Mouse (Mus musculus) hindbrain, embryonic 12.5 days (tissue): ENCODE data around the gene Fzd7. TPM values are rescaled to one million over a fixed set of nuclear protein-coding genes. Genes with fewer than 3 reads are reported as not detected.

ENCODE experiments used
- ATAC-seq: fragments of 200-750 bp; cut with Nextera tagmentation; 2 replicates; pipeline ENCODE4 v1.8.0; 2017; ENCODE audit warnings: moderate TSS enrichment; ENCODE audit not compliant: low FRiP score
- H3K27ac ChIP-seq: fragments of 300-500 bp; sonication (generic); 2 replicates; pipeline ENCODE4 v1.5.1; 2016; ENCODE audit warnings: mild to moderate bottlenecking
- H3K27me3 ChIP-seq: fragments of 300-500 bp; sonication (generic); 2 replicates; pipeline ENCODE4 v1.6.1; 2016; ENCODE audit warnings: mild to moderate bottlenecking
- H3K36me3 ChIP-seq: fragments of 300-500 bp; sonication (generic); 2 replicates; pipeline ENCODE4 v1.6.1; 2016; ENCODE audit warnings: mild to moderate bottlenecking
- H3K4me1 ChIP-seq: fragments of 300-500 bp; sonication (generic); 2 replicates; pipeline ENCODE4 v1.6.1; 2016
- H3K4me2 ChIP-seq: fragments of 300-500 bp; sonication (generic); replicated peaks from 2 replicates; pipeline ENCODE4 v1.6.1; 2016; ENCODE audit warnings: mild to moderate bottlenecking
- H3K4me3 ChIP-seq: fragments of 300-500 bp; sonication (generic); 2 replicates; pipeline ENCODE4 v1.5.1; 2016; ENCODE audit warnings: mild to moderate bottlenecking
- H3K9ac ChIP-seq: fragments of 300-500 bp; sonication (generic); 2 replicates; pipeline ENCODE4 v1.6.1; 2016; ENCODE audit warnings: mild to moderate bottlenecking, moderate library complexity
- H3K9me3 ChIP-seq: fragments of 300-500 bp; sonication (generic); replicated peaks from 2 replicates; pipeline ENCODE4 v1.6.1; 2016; ENCODE audit warnings: mild to moderate bottlenecking
- WGBS: fragments of 180-500 bp; shearing (Covaris S2); methylation state at CpG from one replicate; pipeline ENCODE4 v1.1.7; 2016; 5-methylcytosine and 5-hydroxymethylcytosine counted together
- polyA plus RNA-seq: library from polyadenylated mRNA; unstranded; fragments of >200 nt; fragmentation: Nextera tagmentation; extraction: Ambion mirVana; gene quantifications from 2 replicates; pipeline ENCODE4 v1.2.1, GENCODE M21; 2016

Gene Fzd7
- polyA plus RNA-seq, 1 experiment from 2014 or later, result 19.0 TPM

DNA sequence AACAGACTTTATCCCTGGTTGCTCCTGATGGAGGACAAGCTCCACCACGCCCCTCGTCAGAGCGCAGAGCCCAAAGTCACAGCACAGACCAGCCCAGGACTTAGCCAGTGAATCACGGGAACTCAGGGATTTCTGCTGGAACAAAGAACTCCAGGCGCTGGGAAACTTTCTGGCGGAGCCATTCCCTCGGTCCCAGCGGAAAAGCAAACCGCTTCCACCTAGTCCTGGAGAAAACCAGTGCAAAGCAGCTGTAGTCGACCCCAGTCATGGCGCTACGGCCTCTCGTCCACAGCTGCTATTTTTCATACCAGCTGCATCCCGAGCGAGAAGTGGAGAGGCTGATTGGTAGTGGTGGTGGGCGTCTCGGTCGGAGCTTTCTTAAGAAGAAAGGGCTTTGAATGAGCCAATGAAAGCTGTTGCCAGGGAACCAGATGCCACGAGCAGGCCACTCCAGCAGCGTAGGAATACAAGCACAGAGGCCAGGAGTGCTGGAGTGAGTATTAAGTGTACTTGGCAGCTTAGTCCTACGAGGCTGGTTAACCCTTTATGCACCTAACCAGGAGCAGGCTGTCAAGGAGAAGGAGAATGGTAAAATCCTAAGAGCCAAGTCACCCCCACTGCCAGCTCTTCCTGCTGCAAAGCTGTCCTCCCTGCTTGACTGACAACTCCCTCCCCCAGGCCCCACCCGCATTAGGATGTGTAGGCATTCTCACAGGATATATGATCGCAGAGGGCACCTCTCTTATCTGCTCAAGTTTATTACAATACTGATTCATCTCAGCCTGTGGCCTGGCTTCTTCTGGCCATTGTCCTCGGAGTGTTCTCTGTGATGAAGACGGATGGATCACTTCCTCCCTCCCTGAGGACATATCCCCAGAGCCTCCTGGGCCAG lies 34.0 kb downstream of the Fzd7 start, which contains the start of gene Gm973:
Gene Gm973 (plus strand): TSS at position 239 of the 892 bp plus-strand sequence.
- peak; percentile 94 for ATAC-seq

GRCm38 (mm10) chr1:59520226-59520837 lies 38.1 kb downstream of the Fzd7 start:
- Histone ChIP-seq H3K27ac (no peak overlapping the region), H3K4me1 (peaks cover 46% of the 10 kb centered on the region), H3K9ac (no peak overlapping the region), H3K4me3 (no peak overlapping the region), H3K4me2 (no peak overlapping the region), H3K36me3 (no peaks in the 10 kb centered on the region), H3K9me3 (no peaks in the 10 kb centered on the region), H3K27me3 (no peaks in the 10 kb centered on the region)
- no peak for ATAC-seq
- 50% methylated on average over 11 of the region's 11 CpGs for WGBS

More for the DNA sequence above, 34.0 kb downstream of the Fzd7 start, which contains the start of gene Gm973:
- no peaks in the 10 kb centered on the region for H3K27me3 ChIP-seq
- H3K9me3 ChIP-seq, result no peaks in the 10 kb centered on the region
- H3K4me3 ChIP-seq, result peak within 1 kb of the TSS; percentile 31
- peak within 1 kb of the TSS; percentile 95 for H3K27ac ChIP-seq
- H3K36me3 ChIP-seq, result no peaks in the 10 kb centered on the region
- peak within 1 kb of the TSS; percentile 55 for H3K4me2 ChIP-seq
- WGBS, result 3% methylated on average over 25 of the region's 25 CpGs
- peaks cover 37% of the 10 kb centered on the region for H3K4me1 ChIP-seq
- peak within 1 kb of the TSS; percentile 43 for H3K9ac ChIP-seq

- WGBS, result no CpG with 5 or more reads among the region's 1 CpGs
These were observed 40.2 kb downstream of the Fzd7 start for GRCm38 (mm10) chr1:59522456-59522855.

GRCm38 (mm10) chr1:59523378-59523958 lies 41.2 kb downstream of the Fzd7 start:
- no peak overlapping the region for H3K4me2 ChIP-seq
- peaks cover 31% of the 10 kb centered on the region for H3K4me1 ChIP-seq
- no peak overlapping the region for H3K4me3 ChIP-seq
- peak overlapping the region; percentile 25 for H3K27ac ChIP-seq
- no peaks in the 10 kb centered on the region for H3K27me3 ChIP-seq
- 34% methylated on average over 5 of the region's 5 CpGs for WGBS
- no peak overlapping the region for H3K9ac ChIP-seq
- no peaks in the 10 kb centered on the region for H3K9me3 ChIP-seq
- peak; percentile 27; the same call in 1 of the 2 replicates for ATAC-seq
- H3K36me3 ChIP-seq, result no peaks in the 10 kb centered on the region

More at GRCm38 (mm10) chr1:59522456-59522855, 40.2 kb downstream of the Fzd7 start:
- H3K36me3 ChIP-seq, result no peaks in the 10 kb centered on the region
- H3K27ac ChIP-seq, result no peak overlapping the region
- no peak overlapping the region for H3K9ac ChIP-seq
- H3K4me3 ChIP-seq, result no peak overlapping the region
- H3K4me2 ChIP-seq, result no peak overlapping the region
- H3K27me3 ChIP-seq, result no peaks in the 10 kb centered on the region
- no peaks in the 10 kb centered on the region for H3K9me3 ChIP-seq
- peaks cover 31% of the 10 kb centered on the region for H3K4me1 ChIP-seq
- ATAC-seq, result no peak

- Histone ChIP-seq H3K27me3 (no peaks in the 10 kb centered on the region), H3K9me3 (no peaks in the 10 kb centered on the region), H3K36me3 (no peaks in the 10 kb centered on the region), H3K4me1 (peaks cover 28% of the 10 kb centered on the region), H3K9ac (no peak overlapping the region; the same call in 1 of the 2 replicates), H3K4me2 (no peak overlapping the region), H3K27ac (peak overlapping the region; percentile 25), H3K4me3 (no peak overlapping the region)
- 21% methylated on average over 2 of the region's 2 CpGs for WGBS
- peak; percentile 71 for ATAC-seq
These were observed 41.8 kb downstream of the Fzd7 start for GRCm38 (mm10) chr1:59524071-59524470.

- 54% methylated on average over 3 of the region's 3 CpGs for WGBS
- H3K4me1 ChIP-seq, result peaks cover 21% of the 10 kb centered on the region
- H3K9ac ChIP-seq, result no peak overlapping the region
- no peaks in the 10 kb centered on the region for H3K9me3 ChIP-seq
- H3K36me3 ChIP-seq, result no peaks in the 10 kb centered on the region
- no peak overlapping the region for H3K4me3 ChIP-seq
- no peak for ATAC-seq
- 0 out of 2 replicates have a peak overlapping the region, but pooled peaks have one; percentile 25 for H3K27ac ChIP-seq
- no peaks in the 10 kb centered on the region for H3K27me3 ChIP-seq
- H3K4me2 ChIP-seq, result no peak overlapping the region
These were observed 42.5 kb downstream of the Fzd7 start for GRCm38 (mm10) chr1:59524759-59525158.

DNA sequence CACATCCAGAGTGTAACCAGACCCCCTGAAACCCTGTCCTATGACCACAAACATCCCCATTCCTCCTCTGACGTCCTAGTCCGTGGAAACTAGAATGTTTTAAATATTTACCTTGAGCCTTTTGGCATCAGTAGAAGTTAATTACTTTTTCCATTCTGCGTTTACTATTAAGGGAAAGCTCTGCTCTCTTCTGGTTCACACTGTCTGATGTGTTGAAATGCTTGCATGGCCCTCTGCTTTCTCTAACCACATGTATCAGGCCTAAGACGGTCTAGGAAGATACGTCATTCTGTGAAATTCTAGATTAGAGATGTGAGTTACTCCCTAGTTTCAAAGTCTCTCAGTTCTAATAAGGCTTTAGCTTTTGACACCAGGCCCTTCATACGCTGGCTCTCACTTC lies 45.0 kb downstream of the Fzd7 start:
- Histone ChIP-seq H3K9ac (no peak overlapping the region), H3K9me3 (no peaks in the 10 kb centered on the region), H3K4me1 (peaks cover 11% of the 10 kb centered on the region), H3K27me3 (no peaks in the 10 kb centered on the region), H3K27ac (no peak overlapping the region), H3K4me3 (no peak overlapping the region), H3K4me2 (no peak overlapping the region), H3K36me3 (no peaks in the 10 kb centered on the region)
- WGBS, result 90% methylated on average over 6 of the region's 6 CpGs
- ATAC-seq, result no peak

GRCm38 (mm10) chr1:59534976-59535810 lies 53.0 kb downstream of the Fzd7 start:
- Histone ChIP-seq H3K4me1 (peaks cover 16% of the 10 kb centered on the region), H3K4me3 (no peak overlapping the region), H3K36me3 (no peaks in the 10 kb centered on the region), H3K27me3 (no peaks in the 10 kb centered on the region), H3K4me2 (no peak overlapping the region), H3K9me3 (no peaks in the 10 kb centered on the region), H3K9ac (no peak overlapping the region), H3K27ac (peak overlapping the region; percentile 42)
- peak; percentile 88 for ATAC-seq
- WGBS, result 19% methylated on average over 5 of the region's 5 CpGs

Other genes with a start within 250 kb of the Fzd7 start
- gene Als2, start 245.2 kb upstream of the Fzd7 start, polyA plus RNA-seq, result 24.6 and 24.9 TPM in 2 replicates
- gene Cdk15, start 225.5 kb upstream of the Fzd7 start, polyA plus RNA-seq, result 1.4 and 2.0 TPM in 2 replicates
- 6.0 and 9.4 TPM in 2 replicates for gene Gm973, start 33.8 kb downstream of the Fzd7 start, polyA plus RNA-seq
- 415 and 441 TPM in 2 replicates for gene Sumo1, start 188.4 kb downstream of the Fzd7 start, polyA plus RNA-seq
- 203 and 218 TPM in 2 replicates for gene Nop58, start 202.5 kb downstream of the Fzd7 start, polyA plus RNA-seq